Mouse (Mus musculus): ENCODE measurements at regions not wholly inside any gene's neighbourhood (a gene's known extent, or its start where the extent isn't known, plus 50 kb on each side); places are given as distances from the start of the nearest gene placed in this dataset.

- no peak overlapping the region for H3K4me2 ChIP-seq (replicated peaks)
- 87% methylated on average over 2 of the region's 2 CpGs for WGBS
- ATAC-seq (ENCODE audit: low FRiP score, low read depth): no peak
- H3K9me3 ChIP-seq: no peaks in the 10 kb centered on the region
- no peak overlapping the region for H3K9ac ChIP-seq (replicated peaks)
- H3K27ac ChIP-seq (replicated peaks): no peak overlapping the region
- H3K4me1 ChIP-seq: no peaks in the 10 kb centered on the region
- H3K27me3 ChIP-seq: no peaks in the 10 kb centered on the region
- no peaks in the 10 kb centered on the region for H3K36me3 ChIP-seq
- H3K4me3 ChIP-seq: no peak overlapping the region
Observed at GRCm38 (mm10) chr2:95564089-95564488, 753.9 kb upstream of the Lrrc4c start.

DNA sequence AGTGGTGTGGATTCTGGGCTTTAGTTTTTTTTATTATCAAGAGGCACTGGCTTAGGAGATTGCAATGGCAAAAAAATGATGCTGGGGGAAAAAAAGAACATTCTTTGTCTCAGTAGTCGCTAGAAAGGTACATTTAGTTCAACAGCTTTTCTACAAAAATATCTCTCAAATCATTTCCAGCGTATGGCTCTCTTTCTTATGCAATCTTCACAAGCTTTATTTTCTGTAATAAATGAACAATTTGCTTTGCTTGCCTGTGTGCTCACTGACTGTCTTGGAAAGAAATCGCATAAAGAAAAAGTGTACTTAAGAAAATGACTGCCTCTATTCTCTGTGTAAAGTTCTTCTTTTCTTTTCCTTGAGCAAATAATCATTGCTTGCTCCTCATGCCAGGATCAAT lies 742.1 kb upstream of the Lrrc4c start:
- Histone ChIP-seq H3K4me1 (no peaks in the 10 kb centered on the region), H3K4me3 (no peak overlapping the region), H3K27ac (replicated peaks) (no peak overlapping the region), H3K36me3 (no peaks in the 10 kb centered on the region), H3K9me3 (no peaks in the 10 kb centered on the region), H3K4me2 (replicated peaks) (no peak overlapping the region), H3K27me3 (no peaks in the 10 kb centered on the region), H3K9ac (replicated peaks) (no peak overlapping the region)
- no peak for ATAC-seq (ENCODE audit: low FRiP score, low read depth)
- 83% methylated on average over 3 of the region's 3 CpGs for WGBS

DNA sequence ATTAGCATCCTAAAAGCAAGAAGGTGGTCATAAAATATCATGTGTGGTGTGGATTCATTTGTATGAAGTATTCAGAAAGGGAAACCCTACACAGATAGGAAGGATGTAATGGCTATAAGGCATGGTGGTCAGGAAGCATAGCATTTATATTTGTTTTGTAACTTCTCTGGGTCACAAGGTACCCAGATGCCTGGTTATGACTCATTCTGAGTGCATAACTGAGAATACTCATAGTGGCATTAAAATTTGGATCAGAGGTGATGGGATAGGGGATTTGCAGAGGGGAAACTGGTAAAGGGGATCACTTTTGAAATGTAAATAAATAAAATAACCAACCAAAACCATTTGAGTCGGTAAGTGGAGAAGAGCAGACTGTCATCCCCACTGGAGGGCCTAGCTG lies 738.8 kb upstream of the Lrrc4c start:
- Histone ChIP-seq H3K4me2 (replicated peaks) (no peak overlapping the region), H3K9ac (replicated peaks) (no peak overlapping the region), H3K9me3 (no peaks in the 10 kb centered on the region), H3K4me3 (no peak overlapping the region), H3K27me3 (no peaks in the 10 kb centered on the region), H3K27ac (replicated peaks) (no peak overlapping the region), H3K4me1 (no peaks in the 10 kb centered on the region), H3K36me3 (no peaks in the 10 kb centered on the region)
- ATAC-seq (ENCODE audit: low FRiP score, low read depth): no peak
- WGBS: 61% methylated on average over 1 of the region's 1 CpGs

- Histone ChIP-seq H3K4me3 (no peak overlapping the region), H3K9me3 (no peaks in the 10 kb centered on the region), H3K4me2 (replicated peaks) (no peak overlapping the region), H3K4me1 (no peaks in the 10 kb centered on the region), H3K9ac (replicated peaks) (no peak overlapping the region), H3K27ac (replicated peaks) (no peak overlapping the region), H3K27me3 (no peaks in the 10 kb centered on the region), H3K36me3 (no peaks in the 10 kb centered on the region)
- no peak for ATAC-seq (ENCODE audit: low FRiP score, low read depth)
Observed at GRCm38 (mm10) chr2:95586002-95586401, 732.0 kb upstream of the Lrrc4c start.

DNA sequence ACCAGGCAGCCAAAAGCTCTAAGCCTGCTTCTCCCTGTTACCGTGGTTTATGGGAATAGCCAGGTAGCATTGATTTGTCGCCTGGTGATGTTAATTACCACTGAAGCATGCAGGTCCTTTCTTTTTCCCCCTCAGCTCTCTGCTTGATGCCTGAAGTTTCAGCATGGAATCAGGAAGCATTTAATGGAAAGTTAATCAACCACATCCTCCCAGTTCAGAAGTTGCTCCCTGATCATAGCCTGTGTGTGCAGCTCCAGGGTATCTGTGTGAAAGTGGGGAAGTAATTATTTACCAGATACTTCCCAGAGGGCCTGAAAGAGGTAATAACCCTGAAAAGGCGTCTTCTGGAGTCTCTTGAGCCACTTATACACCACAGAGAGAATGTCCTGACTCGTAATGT lies 730.9 kb upstream of the Lrrc4c start:
- H3K4me2 ChIP-seq (replicated peaks): no peak overlapping the region
- no peak overlapping the region for H3K4me3 ChIP-seq
- 17% methylated on average over 4 of the region's 4 CpGs for WGBS
- no peak overlapping the region for H3K9ac ChIP-seq (replicated peaks)
- no peaks in the 10 kb centered on the region for H3K27me3 ChIP-seq
- no peak for ATAC-seq (ENCODE audit: low FRiP score, low read depth)
- no peaks in the 10 kb centered on the region for H3K4me1 ChIP-seq
- no peaks in the 10 kb centered on the region for H3K36me3 ChIP-seq
- no peak overlapping the region for H3K27ac ChIP-seq (replicated peaks)
- H3K9me3 ChIP-seq: no peaks in the 10 kb centered on the region

GRCm38 (mm10) chr2:95613354-95613753 lies 704.6 kb upstream of the Lrrc4c start:
- H3K4me2 ChIP-seq (replicated peaks): no peak overlapping the region
- no peaks in the 10 kb centered on the region for H3K27me3 ChIP-seq
- no peaks in the 10 kb centered on the region for H3K4me1 ChIP-seq
- no peak for ATAC-seq (ENCODE audit: low FRiP score, low read depth)
- no peak overlapping the region for H3K27ac ChIP-seq (replicated peaks)
- H3K9me3 ChIP-seq: no peaks in the 10 kb centered on the region
- H3K4me3 ChIP-seq: no peak overlapping the region
- H3K9ac ChIP-seq (replicated peaks): no peak overlapping the region
- no peaks in the 10 kb centered on the region for H3K36me3 ChIP-seq
- 69% methylated on average over 5 of the region's 5 CpGs for WGBS

DNA sequence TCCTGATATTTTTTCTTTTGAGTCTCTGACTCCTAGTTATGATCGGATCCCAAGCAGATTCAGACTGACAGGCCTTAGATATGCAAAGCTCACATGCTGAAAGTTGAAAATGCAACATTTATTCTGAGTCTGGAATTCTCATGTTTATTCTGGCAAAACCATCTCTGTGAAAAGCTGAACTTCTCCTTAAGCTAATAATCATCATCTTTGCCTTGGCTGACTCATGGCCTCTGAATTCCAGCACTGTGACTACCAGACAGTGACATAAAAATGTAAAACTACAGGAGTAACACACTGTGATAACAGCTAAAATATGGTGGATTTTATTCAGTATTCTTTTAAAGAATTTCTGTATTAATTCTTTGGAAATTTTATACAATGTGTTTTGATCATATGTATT lies 680.4 kb upstream of the Lrrc4c start:
- Histone ChIP-seq H3K4me3 (no peak overlapping the region), H3K4me1 (no peaks in the 10 kb centered on the region), H3K27me3 (no peaks in the 10 kb centered on the region), H3K36me3 (no peaks in the 10 kb centered on the region), H3K27ac (replicated peaks) (no peak overlapping the region), H3K4me2 (replicated peaks) (no peak overlapping the region), H3K9ac (replicated peaks) (no peak overlapping the region), H3K9me3 (no peaks in the 10 kb centered on the region)
- 92% methylated on average over 1 of the region's 1 CpGs for WGBS
- no peak for ATAC-seq (ENCODE audit: low FRiP score, low read depth)

GRCm38 (mm10) chr2:95674347-95674746 lies 643.6 kb upstream of the Lrrc4c start:
- Histone ChIP-seq H3K36me3 (no peaks in the 10 kb centered on the region), H3K9me3 (no peaks in the 10 kb centered on the region), H3K27me3 (no peaks in the 10 kb centered on the region), H3K4me3 (no peak overlapping the region), H3K4me1 (no peaks in the 10 kb centered on the region), H3K4me2 (replicated peaks) (no peak overlapping the region), H3K27ac (replicated peaks) (no peak overlapping the region), H3K9ac (replicated peaks) (no peak overlapping the region)
- WGBS: 88% methylated on average over 5 of the region's 6 CpGs
- no peak; the same call in 1 of the 2 replicates for ATAC-seq (ENCODE audit: low FRiP score, low read depth)

- Histone ChIP-seq H3K27ac (replicated peaks) (no peak overlapping the region), H3K9me3 (no peaks in the 10 kb centered on the region), H3K9ac (replicated peaks) (no peak overlapping the region), H3K4me1 (no peaks in the 10 kb centered on the region), H3K4me3 (no peak overlapping the region), H3K4me2 (replicated peaks) (no peak overlapping the region), H3K27me3 (no peaks in the 10 kb centered on the region), H3K36me3 (no peaks in the 10 kb centered on the region)
- WGBS: 88% methylated on average over 2 of the region's 2 CpGs
- no peak for ATAC-seq (ENCODE audit: low FRiP score, low read depth)
Observed at GRCm38 (mm10) chr2:95715355-95715754, 602.6 kb upstream of the Lrrc4c start.
